Mouse (Mus musculus): ENCODE data around the gene Stat5a.

Stat5a gene

DNA sequence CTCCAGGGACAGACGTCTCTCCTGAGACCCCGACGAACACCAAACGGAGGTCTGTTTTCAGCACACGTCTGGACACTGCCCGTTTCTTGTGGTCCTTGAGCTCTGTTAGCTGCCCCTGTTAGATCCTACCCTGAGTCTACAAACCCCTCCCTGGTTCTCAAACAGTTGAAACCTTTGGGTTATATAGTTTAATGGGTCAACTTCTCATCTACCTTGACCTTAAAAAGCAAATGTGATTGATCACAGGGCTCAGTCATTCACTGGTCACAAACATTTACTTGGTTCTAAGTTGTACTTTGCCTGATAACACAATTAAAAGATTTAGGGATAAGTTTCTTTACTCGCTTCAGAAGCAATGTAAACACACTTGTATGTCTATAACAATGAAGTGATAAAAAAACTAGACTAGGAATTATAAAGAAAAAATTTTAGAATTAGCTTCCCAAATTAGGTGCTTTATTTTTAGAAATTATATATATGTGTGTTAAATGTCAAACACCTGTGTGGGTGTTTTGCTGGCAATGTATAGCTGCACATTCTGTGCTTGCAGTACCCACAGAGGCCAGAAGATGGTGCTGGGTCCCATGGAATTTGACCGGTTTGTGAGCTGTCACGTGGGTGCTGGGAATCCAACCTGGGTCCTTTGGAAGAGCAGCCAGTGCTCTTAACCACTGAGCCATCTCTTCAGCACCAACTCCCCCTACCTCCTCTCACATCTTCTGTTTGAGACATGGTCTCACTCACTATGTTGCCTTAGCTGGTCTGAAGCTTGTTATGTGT is 22.0 kb upstream of the Stat5a start:
- CTCF ChIA-PET: no interaction called here

GRCm38 (mm10) chr11:100838894-100839293 is 20.3 kb upstream of the Stat5a start:
- CTCF ChIA-PET: no interaction called here

DNA sequence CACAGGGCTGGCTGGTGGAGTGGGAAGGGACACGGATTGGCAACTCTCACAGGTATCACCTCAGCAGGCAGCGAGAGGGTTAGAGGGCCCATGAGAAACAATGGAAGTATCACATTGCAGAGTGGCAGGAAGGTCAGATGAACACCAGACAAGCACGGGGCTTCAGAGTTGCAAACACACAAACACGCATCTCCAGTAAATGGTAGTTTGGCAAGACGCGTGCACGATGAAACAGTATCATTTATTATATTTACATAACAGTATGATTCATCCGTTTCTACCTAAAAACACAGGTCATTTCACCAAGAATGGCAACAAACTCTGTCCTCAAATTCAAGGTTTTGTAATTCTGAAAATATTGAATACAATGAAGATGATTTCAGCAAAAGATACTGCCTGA is 19.6 kb upstream of the Stat5a start:
- CTCF ChIA-PET: no interaction called here

DNA sequence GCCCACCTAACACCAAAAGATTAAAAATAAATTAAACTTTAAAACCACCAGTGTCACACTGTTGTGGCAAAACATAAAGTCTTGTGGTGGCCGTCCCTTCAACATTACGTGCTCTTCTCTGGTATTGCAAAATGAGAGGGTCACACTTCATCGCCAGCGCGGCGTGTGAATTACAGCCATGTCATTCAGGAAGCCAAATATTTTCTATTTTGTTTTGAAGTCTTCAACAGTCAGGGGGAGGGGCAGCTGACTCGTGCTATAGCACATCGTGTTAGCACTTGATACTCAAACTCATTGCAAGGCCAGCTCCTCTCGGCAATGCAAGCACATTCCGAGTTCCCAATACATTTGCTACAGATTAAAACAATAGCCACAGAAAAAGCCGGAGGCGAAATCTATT is 18.3 kb upstream of the Stat5a start:
- CTCF ChIA-PET: no interaction called here

GRCm38 (mm10) chr11:100842025-100842424 is 17.1 kb upstream of the Stat5a start:
- CTCF ChIA-PET: interaction anchor here (0.5 to 0.8 kb wide), 2 partner anchors 17 to 118 kb away, joined by 3 read pairs; partner anchors contain the start of gene Stat5a

- CTCF ChIA-PET: no interaction called here
Observed at GRCm38 (mm10) chr11:100843070-100843669, 16.0 kb upstream of the Stat5a start.

- CTCF ChIA-PET: no interaction called here
Observed at GRCm38 (mm10) chr11:100844121-100844520, 15.0 kb upstream of the Stat5a start.

GRCm38 (mm10) chr11:100845793-100846192 is 13.4 kb upstream of the Stat5a start:
- CTCF ChIA-PET: no interaction called here

GRCm38 (mm10) chr11:100847572-100847971 is 11.6 kb upstream of the Stat5a start:
- CTCF ChIA-PET: no interaction called here

GRCm38 (mm10) chr11:100848080-100848479 is 11.1 kb upstream of the Stat5a start:
- CTCF ChIA-PET: no interaction called here

DNA sequence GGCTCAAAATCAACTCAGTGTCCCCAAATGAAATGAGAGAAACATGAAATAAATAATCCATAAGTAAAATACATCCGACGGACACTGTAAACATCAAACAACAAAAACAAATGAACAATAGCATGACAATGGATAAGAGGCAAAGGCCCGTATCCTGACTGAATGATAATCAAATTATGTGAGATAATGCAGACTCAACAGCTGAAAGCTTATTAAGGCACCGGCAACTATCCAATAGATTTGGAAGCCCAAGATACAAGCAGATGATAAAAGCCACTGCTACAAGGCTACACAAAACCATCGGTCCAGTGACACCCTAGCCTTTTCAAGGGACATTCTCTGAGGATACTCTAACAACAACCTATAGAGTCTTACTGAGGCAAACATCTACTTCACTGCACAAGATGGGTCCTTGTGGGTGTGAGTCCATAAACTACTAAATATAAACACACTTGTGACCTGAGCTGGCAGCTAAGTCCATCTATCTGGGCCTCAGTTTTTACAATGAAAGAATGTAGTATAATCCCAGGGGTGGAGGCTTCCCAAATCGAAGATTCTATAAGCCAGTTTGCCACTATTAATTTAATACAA is 10.3 kb upstream of the Stat5a start:
- CTCF ChIA-PET: interaction anchor here (1.0 to 1.2 kb wide), 2 partner anchors 13 to 43 kb away, joined by 3 read pairs; no protein-coding TSS in a partner anchor

DNA sequence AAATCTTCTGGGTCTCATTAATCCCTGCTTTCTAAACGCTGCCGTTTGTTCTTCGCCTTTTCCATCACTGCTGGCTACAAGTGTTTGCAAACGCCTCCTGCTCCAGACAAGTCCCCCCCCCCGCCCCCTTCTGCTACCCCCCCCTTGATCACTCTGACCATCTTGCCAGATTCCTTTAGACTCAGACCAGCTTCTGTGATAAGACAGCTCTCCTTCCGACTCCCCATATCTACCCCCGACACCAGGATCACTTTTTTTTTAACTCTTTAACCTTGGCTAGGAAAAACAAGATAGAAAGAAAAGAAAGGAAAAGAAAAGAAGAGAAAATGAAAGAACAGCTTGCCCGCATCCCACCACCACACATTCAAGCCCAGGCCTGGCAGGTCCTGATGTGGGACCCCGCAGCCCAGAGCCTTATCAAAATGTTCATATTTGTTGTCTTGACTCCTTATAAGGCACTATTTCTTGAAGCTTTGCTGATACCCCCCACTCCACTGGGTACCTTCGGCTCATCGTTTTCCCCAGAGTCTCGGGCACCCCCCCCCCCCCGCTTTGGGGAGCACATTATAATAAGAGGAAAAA is 9.6 kb upstream of the Stat5a start:
- CTCF ChIA-PET: interaction anchor here (0.7 to 1.2 kb wide), 5 partner anchors 12 to 1358 kb away, joined by 3 to 18 read pairs (median 3); no protein-coding TSS in a partner anchor

GRCm38 (mm10) chr11:100850038-100850777 is 8.9 kb upstream of the Stat5a start, which contains the start of gene Stat5b:
Gene Stat5b, minus strand, starts transcription at chr11:100850724.
- CTCF ChIA-PET: interaction anchor here (0.7 to 1.2 kb wide), 4 partner anchors 11 to 1357 kb away, joined by 3 to 18 read pairs (median 9); no protein-coding TSS in a partner anchor

DNA sequence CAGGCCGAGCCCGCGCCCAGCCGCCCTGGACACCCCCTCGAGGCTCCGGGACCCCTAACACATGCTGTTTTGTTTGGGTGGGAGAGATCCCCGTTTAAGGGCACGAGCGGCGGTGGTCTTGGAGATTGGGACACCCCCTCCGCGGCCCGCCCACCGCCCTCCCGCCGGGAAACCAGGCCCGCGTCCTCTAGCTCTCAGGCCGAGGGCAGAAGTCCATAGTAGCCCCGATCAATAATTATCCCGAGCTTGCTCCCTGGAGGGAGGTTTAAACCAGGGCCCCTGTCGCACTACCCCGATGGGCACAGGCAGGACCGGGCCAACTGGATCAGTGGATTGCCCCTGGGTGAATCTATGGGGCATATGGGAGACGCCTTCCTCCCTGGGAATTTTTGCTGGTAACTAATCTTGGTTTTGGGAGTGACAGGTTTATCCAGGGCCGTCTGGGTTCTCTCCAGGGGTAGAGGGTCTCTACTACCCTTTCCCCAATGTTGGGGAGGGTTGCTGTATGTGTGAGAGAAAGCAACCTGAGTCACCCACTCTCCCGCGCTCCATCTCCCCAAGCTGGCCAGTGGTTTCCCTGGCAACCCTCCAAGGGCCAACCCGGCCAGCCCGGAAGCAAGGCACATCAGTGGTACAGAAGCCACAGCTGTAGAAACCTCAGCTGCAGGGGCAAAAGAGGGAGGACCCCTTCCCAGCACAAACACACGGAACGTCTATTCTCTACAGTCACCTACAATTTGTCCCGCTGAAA is 8.2 kb upstream of the Stat5a start:
- CTCF ChIA-PET: interaction anchor here (0.6 to 1.1 kb wide), 2 partner anchors 10 to 321 kb away, joined by 3 read pairs; no protein-coding TSS in a partner anchor

DNA sequence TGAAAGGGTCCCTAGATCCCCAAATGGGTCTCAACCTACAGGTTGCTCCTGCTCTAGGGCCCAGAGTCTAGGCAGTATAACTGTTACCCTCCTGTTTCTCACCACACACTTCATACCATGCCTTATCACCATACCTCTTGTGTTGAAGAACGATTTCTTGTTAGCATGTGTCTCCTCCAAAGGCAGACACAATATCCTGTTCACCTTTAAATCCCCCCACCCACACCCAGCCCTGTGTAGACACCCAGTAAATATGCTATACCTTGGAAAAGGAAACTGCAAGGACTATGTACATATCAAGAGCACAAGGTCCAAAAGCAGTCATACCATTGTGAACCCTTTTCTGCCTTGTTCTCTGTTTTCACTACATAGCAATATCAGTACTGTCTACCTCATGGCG is 7.1 kb upstream of the Stat5a start:
- CTCF ChIA-PET: no interaction called here

GRCm38 (mm10) chr11:100853018-100853417 is 6.1 kb upstream of the Stat5a start:
- CTCF ChIA-PET: no interaction called here

- CTCF ChIA-PET: no interaction called here
Observed at GRCm38 (mm10) chr11:100854268-100854667, 4.9 kb upstream of the Stat5a start.

GRCm38 (mm10) chr11:100855178-100855577 is 4.0 kb upstream of the Stat5a start:
- CTCF ChIA-PET: no interaction called here

DNA sequence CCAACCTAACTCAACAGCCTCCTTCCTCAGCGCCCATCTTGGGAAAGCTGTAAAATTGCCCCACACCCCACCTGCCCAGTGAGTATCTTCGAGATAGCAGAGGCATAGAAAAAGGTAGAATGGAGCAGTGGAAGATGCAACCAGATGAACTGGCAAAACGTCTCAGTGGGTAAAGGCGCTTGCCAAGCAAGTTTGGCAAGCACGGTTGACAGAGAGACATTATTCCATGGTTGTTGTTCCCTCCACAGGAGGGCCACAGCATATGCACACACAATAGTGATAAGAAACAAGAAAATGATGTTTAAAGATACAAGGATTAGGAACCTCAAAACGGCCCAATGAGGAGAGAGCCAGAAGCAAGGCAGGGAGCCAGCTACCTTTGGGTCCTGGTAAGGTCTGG is 1.2 kb upstream of the Stat5a start:
- CTCF ChIA-PET: no interaction called here

DNA sequence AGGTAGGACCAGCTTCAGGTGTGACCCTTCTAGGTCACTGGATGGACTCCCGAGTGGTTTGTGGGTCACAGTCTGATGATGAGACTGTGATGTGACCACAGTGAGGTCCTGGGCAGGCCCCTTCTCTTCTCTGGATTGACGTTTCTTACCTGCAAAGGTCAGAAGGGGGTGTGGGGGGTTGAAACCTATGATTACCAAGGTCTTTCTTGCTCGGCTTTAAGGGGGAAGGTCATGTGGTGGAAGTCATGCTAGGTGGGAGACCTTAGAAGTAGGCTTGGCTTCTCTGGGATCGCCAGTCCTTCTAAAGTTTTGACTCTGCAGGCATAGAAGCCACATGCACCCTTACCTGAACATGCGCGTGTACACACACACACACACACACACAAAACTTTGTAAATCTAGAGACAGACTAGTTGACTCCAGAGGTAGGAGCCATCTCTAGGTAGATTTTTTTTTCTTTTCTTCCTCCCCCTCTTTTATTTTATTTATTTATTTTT is 476 bp downstream of the Stat5a start:
- CTCF ChIA-PET: interaction anchor here (0.9 to 2.0 kb wide), 3 partner anchors 18 to 44 kb away, joined by 3 to 6 read pairs (median 5); no protein-coding TSS in a partner anchor
